13 mouse cellular contexts compared by ENCODE assay signal in the genomic region with DNA sequence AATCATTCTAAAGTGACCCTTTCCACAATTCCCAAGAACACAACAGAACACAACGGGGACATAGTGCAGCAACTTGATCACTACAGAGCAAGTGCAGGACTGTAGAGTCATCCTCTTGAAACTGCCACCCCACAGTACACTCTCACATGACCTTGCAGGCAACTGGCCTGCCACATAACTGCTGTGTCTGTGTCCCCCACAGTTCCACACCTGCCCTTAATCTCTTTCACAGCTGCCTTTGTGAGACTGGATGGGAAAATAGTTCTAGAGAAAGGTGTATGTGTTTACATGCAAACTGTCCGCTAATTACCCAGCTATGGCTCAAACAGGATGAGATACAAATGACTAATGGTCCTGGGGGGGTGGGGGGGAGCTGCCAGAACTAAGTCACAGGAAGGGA.
A peak's percentile ranks its signal among the peaks of the same experiment; 100 is the strongest.
DNase-seq lines count a peak whose midpoint lies in the region; ATAC-seq and TF ChIP-seq lines count a peak whose summit lies in the region.
"Had no signal": no experiment of that assay in that cellular context is flagged by ENCODE, and none has a peak within 500 bp of the region (broad histone marks: within the 10 kb centered on the region; RNA-seq: fewer than 3 reads in every experiment).

No protein-coding gene starts in this region.

- peak overlapping the region; percentile 71; the same call in 1 of the 2 replicates for H3K27ac ChIP-seq in forebrain, embryonic 12.5 days
- H3K27ac ChIP-seq in forebrain, postnatal 0 days (ENCODE audit: low read depth, low read length) = no peak overlapping the region
- H3K27ac ChIP-seq in limb, embryonic 12.5 days = peak overlapping the region; percentile 4; the same call in 1 of the 2 replicates
- no peak overlapping the region for H3K27ac ChIP-seq in limb, embryonic 10.5 days
- H3K27ac ChIP-seq in ES-Bruce4 (ENCODE audit: insufficient read depth, low read length) = 0 out of 2 replicates have a peak overlapping the region, but pooled peaks have one; percentile 20
- H3K27ac ChIP-seq: intestine, embryonic 15.5 days; liver, embryonic 12.5 days had no signal

- 35% methylated on average over 2 of the region's 2 CpGs for WGBS in forebrain, embryonic 12.5 days
- WGBS in forebrain, postnatal 0 days = 46% methylated on average over 2 of the region's 2 CpGs
- WGBS in limb, embryonic 12.5 days = 50% methylated on average over 2 of the region's 2 CpGs
- WGBS in limb, embryonic 10.5 days = 64% methylated on average over 2 of the region's 2 CpGs

- no peak for DNase-seq in forebrain, postnatal 0 days
- no peak for DNase-seq in limb, embryonic 10.5 days (ENCODE audit: low spot score)
- DNase-seq in adipocyte (ENCODE audit: low spot score) = peak; percentile 75
- no peak for DNase-seq in right cerebral cortex, postnatal 4 days
- DNase-seq: cerebellum, adult 18-20 months; kidney, postnatal 14 days; right cerebral cortex, postnatal 14 days; thymus, postnatal 36 days had no signal

- no peaks in the 10 kb centered on the region for H3K9me3 ChIP-seq in forebrain, embryonic 12.5 days
- H3K9me3 ChIP-seq in forebrain, postnatal 0 days (ENCODE audit: low read length) = no peaks in the 10 kb centered on the region
- H3K9me3 ChIP-seq in limb, embryonic 12.5 days = no peaks in the 10 kb centered on the region
- H3K9me3 ChIP-seq in limb, embryonic 10.5 days (replicated peaks) = no peaks in the 10 kb centered on the region
- H3K9me3 ChIP-seq in ES-Bruce4 (replicated peaks; ENCODE audit: control insufficient read depth, insufficient read depth, low read length, poor library complexity, severe bottlenecking) = no peaks in the 10 kb centered on the region
- H3K9me3 ChIP-seq: intestine, embryonic 15.5 days; liver, embryonic 12.5 days had no signal

- no peaks in the 10 kb centered on the region for H3K36me3 ChIP-seq in forebrain, embryonic 12.5 days (replicated peaks)
- H3K36me3 ChIP-seq in forebrain, postnatal 0 days (ENCODE audit: insufficient read depth) = no peaks in the 10 kb centered on the region
- no peaks in the 10 kb centered on the region for H3K36me3 ChIP-seq in limb, embryonic 12.5 days
- H3K36me3 ChIP-seq in limb, embryonic 10.5 days = no peaks in the 10 kb centered on the region
- H3K36me3 ChIP-seq in ES-Bruce4 (ENCODE audit: control insufficient read depth, insufficient read depth, low read length, poor library complexity, severe bottlenecking) = no peaks in the 10 kb centered on the region
- H3K36me3 ChIP-seq: intestine, embryonic 15.5 days; liver, embryonic 12.5 days had no signal

- H3K27me3 ChIP-seq in forebrain, embryonic 12.5 days = peaks cover 17% of the 10 kb centered on the region
- no peaks in the 10 kb centered on the region for H3K27me3 ChIP-seq in forebrain, postnatal 0 days (ENCODE audit: insufficient read depth, low read length)
- peaks cover 15% of the 10 kb centered on the region for H3K27me3 ChIP-seq in limb, embryonic 12.5 days
- H3K27me3 ChIP-seq in limb, embryonic 10.5 days (ENCODE audit: low read depth, poor library complexity, severe bottlenecking) = no peaks in the 10 kb centered on the region
- no peaks in the 10 kb centered on the region for H3K27me3 ChIP-seq in ES-Bruce4 (ENCODE audit: control insufficient read depth, insufficient read depth, low read length, poor library complexity, severe bottlenecking)
- H3K27me3 ChIP-seq: intestine, embryonic 15.5 days; liver, embryonic 12.5 days had no signal

- TF ChIP-seq CTCF in forebrain, postnatal 0 days (IDR thresholded peaks at IDR 0.05; ENCODE audit: low read depth) = no peak
- TF ChIP-seq CTCF in ES-Bruce4 (IDR thresholded peaks at IDR 0.05; ENCODE audit: low read depth, low read length) = no peak

- no peak for TF ChIP-seq POLR2A in ES-Bruce4 (IDR thresholded peaks at IDR 0.05; ENCODE audit: insufficient read depth, low read length)

- no peak overlapping the region for H3K4me2 ChIP-seq in forebrain, embryonic 12.5 days
- no peak overlapping the region for H3K4me2 ChIP-seq in forebrain, postnatal 0 days (ENCODE audit: low read depth)
- H3K4me2 ChIP-seq in limb, embryonic 12.5 days = no peak overlapping the region
- H3K4me2 ChIP-seq: intestine, embryonic 15.5 days; liver, embryonic 12.5 days had no signal

- H3K9ac ChIP-seq in forebrain, embryonic 12.5 days = no peak overlapping the region
- H3K9ac ChIP-seq in forebrain, postnatal 0 days = no peak overlapping the region
- H3K9ac ChIP-seq in limb, embryonic 12.5 days (replicated peaks) = no peak overlapping the region
- no peak overlapping the region for H3K9ac ChIP-seq in ES-Bruce4 (ENCODE audit: low read depth, poor library complexity, severe bottlenecking)
- H3K9ac ChIP-seq: intestine, embryonic 15.5 days; liver, embryonic 12.5 days had no signal

- H3K4me3 ChIP-seq in forebrain, embryonic 12.5 days (replicated peaks) = no peak overlapping the region
- H3K4me3 ChIP-seq in forebrain, postnatal 0 days (ENCODE audit: low read depth, low read length) = no peak overlapping the region
- H3K4me3 ChIP-seq in limb, embryonic 12.5 days (replicated peaks) = no peak overlapping the region
- H3K4me3 ChIP-seq in limb, embryonic 10.5 days = no peak overlapping the region
- H3K4me3 ChIP-seq in ES-Bruce4 (ENCODE audit: low read depth, low read length) = no peak overlapping the region
- H3K4me3 ChIP-seq: intestine, embryonic 15.5 days; liver, embryonic 12.5 days had no signal

- no peak for TF ChIP-seq EP300 in ES-Bruce4 (IDR thresholded peaks at IDR 0.05; ENCODE audit: insufficient read depth, low read depth, low read length)

- ATAC-seq in forebrain, embryonic 12.5 days (ENCODE audit: low FRiP score) = 0 out of 2 replicates have a peak, but pooled peaks have one; percentile 2
- no peak for ATAC-seq in forebrain, postnatal 0 days
- ATAC-seq in limb, embryonic 12.5 days (ENCODE audit: insufficient number of reproducible peaks, insufficient read depth, low FRiP score, low TSS enrichment, low read depth) = no peak
- ATAC-seq: intestine, embryonic 15.5 days; liver, embryonic 12.5 days had no signal

- peaks cover 21% of the 10 kb centered on the region for H3K4me1 ChIP-seq in forebrain, embryonic 12.5 days
- H3K4me1 ChIP-seq in forebrain, postnatal 0 days (ENCODE audit: insufficient read depth) = no peaks in the 10 kb centered on the region; the same call in 1 of the 2 replicates
- H3K4me1 ChIP-seq in limb, embryonic 12.5 days (replicated peaks) = peaks cover 35% of the 10 kb centered on the region
- peaks cover 34% of the 10 kb centered on the region for H3K4me1 ChIP-seq in limb, embryonic 10.5 days
- H3K4me1 ChIP-seq in ES-Bruce4 (ENCODE audit: control insufficient read depth, insufficient read depth, low read length) = peaks cover 5% of the 10 kb centered on the region

Comparison
In these comparisons a context has a peak if more than half of its experiments do, and no peak if none do; other contexts are left out.
1. H3K27ac ChIP-seq: peak in forebrain, embryonic 12.5 days (single experiment), limb, embryonic 12.5 days (single experiment) and ES-Bruce4 (single experiment); none in forebrain, postnatal 0 days (single experiment) and limb, embryonic 10.5 days (single experiment).